Mouse (Mus musculus): ENCODE measurements at regions not wholly inside any gene's neighbourhood (a gene's known extent, or its start where the extent isn't known, plus 50 kb on each side); places are given as distances from the start of the nearest gene placed in this dataset.

- TF ChIP-seq CTCF (IDR thresholded peaks at IDR 0.05; ENCODE audit: low read depth) (no peak), EP300 (IDR thresholded peaks at IDR 0.05; ENCODE audit: low read depth) (no peak)
Measured at GRCm38 (mm10) chr3:119587971-119588370, 196.3 kb downstream of the Ptbp2 start.

All from heart, postnatal 0 days (tissue).